Comparison of ENCODE assay signal across 9 mouse cellular contexts in the genomic region with DNA sequence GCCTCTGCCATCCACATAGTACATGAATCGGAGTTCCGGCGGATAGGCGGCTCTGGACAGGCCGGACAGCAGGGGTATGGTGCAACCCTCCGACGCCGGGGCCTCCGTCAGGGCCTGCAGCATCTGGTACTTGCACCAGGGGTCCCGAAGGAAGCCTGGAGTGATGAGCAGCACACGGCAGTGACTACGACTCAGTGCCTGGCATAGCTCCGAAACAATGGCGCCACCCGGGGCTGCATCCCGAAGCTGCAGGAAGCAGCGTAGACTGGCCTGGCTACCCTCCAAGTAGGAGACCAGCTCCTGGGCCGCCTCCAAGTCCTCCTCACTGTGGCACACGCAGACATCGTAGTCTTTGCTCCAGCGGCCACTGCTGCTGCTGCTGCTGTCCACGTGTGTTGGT. TPM values are rescaled to one million over a fixed set of nuclear protein-coding genes. Genes with fewer than 3 reads are reported as not detected.
DNase-seq lines count a peak whose midpoint lies in the region; ATAC-seq and TF ChIP-seq lines count a peak whose summit lies in the region.
"Had no signal": no experiment of that assay in that cellular context is flagged by ENCODE, and none has a peak within 500 bp of the region (broad histone marks: within the 10 kb centered on the region; RNA-seq: fewer than 3 reads in every experiment).

No protein-coding gene starts in this region.

- 0 out of 2 replicates have a peak, but pooled peaks cover 2% of the 10 kb centered on the region for H3K4me1 ChIP-seq in forebrain, embryonic 14.5 days (ENCODE audit: control insufficient read depth, insufficient read depth, low read length)
- no peaks in the 10 kb centered on the region for H3K4me1 ChIP-seq in forebrain, embryonic 12.5 days
- no peaks in the 10 kb centered on the region for H3K4me1 ChIP-seq in midbrain, embryonic 14.5 days (ENCODE audit: control insufficient read depth, insufficient read depth, low read length)
- no peaks in the 10 kb centered on the region for H3K4me1 ChIP-seq in midbrain, embryonic 10.5 days
- H3K4me1 ChIP-seq in intestine, postnatal 0 days (replicated peaks; ENCODE audit: control insufficient read depth, insufficient read depth, low read length) = no peaks in the 10 kb centered on the region

- H3K9ac ChIP-seq in forebrain, embryonic 14.5 days (ENCODE audit: low read length) = no peak overlapping the region
- H3K9ac ChIP-seq in forebrain, embryonic 12.5 days = no peak overlapping the region
- no peak overlapping the region for H3K9ac ChIP-seq in midbrain, embryonic 14.5 days (replicated peaks; ENCODE audit: low read length)
- no peak overlapping the region for H3K9ac ChIP-seq in intestine, postnatal 0 days (ENCODE audit: low read depth, low read length)

- DNase-seq in forebrain, embryonic 14.5 days (ENCODE audit: low spot score) = peak; percentile 78
- DNase-seq in midbrain, embryonic 14.5 days = peak; percentile 61
- DNase-seq in midbrain, embryonic 10.5 days (ENCODE audit: low spot score) = no peak
- DNase-seq in lung, postnatal 25 days (ENCODE audit: low spot score) = peak; percentile 43
- DNase-seq in spleen, adult 12 weeks (ENCODE audit: low spot score) = no peak
- DNase-seq in urinary bladder, postnatal 4 days (ENCODE audit: low spot score in 2 of 2) = no peak

- 56% methylated on average over 22 of the region's 22 CpGs for WGBS in forebrain, embryonic 14.5 days
- 79% methylated on average over 22 of the region's 22 CpGs for WGBS in forebrain, embryonic 12.5 days
- WGBS in midbrain, embryonic 14.5 days = 72% methylated on average over 22 of the region's 22 CpGs
- 79% methylated on average over 22 of the region's 22 CpGs for WGBS in midbrain, embryonic 10.5 days
- 77% methylated on average over 22 of the region's 22 CpGs for WGBS in intestine, postnatal 0 days

- H3K4me3 ChIP-seq in forebrain, embryonic 14.5 days (ENCODE audit: low read depth, low read length) = no peak overlapping the region
- no peak overlapping the region for H3K4me3 ChIP-seq in forebrain, embryonic 12.5 days (replicated peaks)
- H3K4me3 ChIP-seq in midbrain, embryonic 14.5 days (replicated peaks; ENCODE audit: low read depth, low read length) = no peak overlapping the region
- H3K4me3 ChIP-seq in midbrain, embryonic 10.5 days = no peak overlapping the region
- no peak overlapping the region for H3K4me3 ChIP-seq in intestine, postnatal 0 days (ENCODE audit: low read depth, low read length)

- no peak overlapping the region for H3K27ac ChIP-seq in forebrain, embryonic 14.5 days (ENCODE audit: low read depth, low read length)
- no peak overlapping the region for H3K27ac ChIP-seq in forebrain, embryonic 12.5 days
- no peak overlapping the region for H3K27ac ChIP-seq in midbrain, embryonic 14.5 days (replicated peaks; ENCODE audit: low read depth, low read length)
- H3K27ac ChIP-seq in midbrain, embryonic 10.5 days (replicated peaks) = no peak overlapping the region
- no peak overlapping the region for H3K27ac ChIP-seq in intestine, postnatal 0 days (ENCODE audit: low read depth, low read length)

- no peak overlapping the region for H3K4me2 ChIP-seq in forebrain, embryonic 14.5 days (ENCODE audit: low read length)
- H3K4me2 ChIP-seq in forebrain, embryonic 12.5 days = no peak overlapping the region
- H3K4me2 ChIP-seq in midbrain, embryonic 14.5 days (ENCODE audit: low read length) = no peak overlapping the region
- no peak overlapping the region for H3K4me2 ChIP-seq in intestine, postnatal 0 days (replicated peaks; ENCODE audit: low read depth)

- TF ChIP-seq CTCF in intestine, postnatal 0 days (IDR thresholded peaks at IDR 0.05; ENCODE audit: low read depth) = no peak

- no peaks in the 10 kb centered on the region for H3K27me3 ChIP-seq in forebrain, embryonic 14.5 days (replicated peaks; ENCODE audit: control insufficient read depth, insufficient read depth, low read length)
- no peaks in the 10 kb centered on the region for H3K27me3 ChIP-seq in forebrain, embryonic 12.5 days
- H3K27me3 ChIP-seq in midbrain, embryonic 14.5 days (ENCODE audit: control insufficient read depth, insufficient read depth, low read length) = no peaks in the 10 kb centered on the region
- H3K27me3 ChIP-seq in midbrain, embryonic 10.5 days (ENCODE audit: low read depth, poor library complexity, severe bottlenecking) = no peaks in the 10 kb centered on the region
- no peaks in the 10 kb centered on the region for H3K27me3 ChIP-seq in intestine, postnatal 0 days (replicated peaks; ENCODE audit: control insufficient read depth, insufficient read depth, low read length)
- H3K27me3 ChIP-seq: CH12.LX had no signal

- peaks cover 8% of the 10 kb centered on the region; the same call in 1 of the 2 replicates for H3K36me3 ChIP-seq in forebrain, embryonic 14.5 days (ENCODE audit: control insufficient read depth, insufficient read depth, low read length)
- H3K36me3 ChIP-seq in forebrain, embryonic 12.5 days (replicated peaks) = peaks cover 36% of the 10 kb centered on the region
- peaks cover 16% of the 10 kb centered on the region; the same call in 1 of the 2 replicates for H3K36me3 ChIP-seq in midbrain, embryonic 14.5 days (ENCODE audit: control insufficient read depth, insufficient read depth, low read length)
- peaks cover 59% of the 10 kb centered on the region for H3K36me3 ChIP-seq in midbrain, embryonic 10.5 days
- H3K36me3 ChIP-seq in intestine, postnatal 0 days (ENCODE audit: control insufficient read depth, insufficient read depth) = peaks cover 40% of the 10 kb centered on the region

- no peaks in the 10 kb centered on the region for H3K9me3 ChIP-seq in forebrain, embryonic 14.5 days (replicated peaks; ENCODE audit: control insufficient read depth, low read length)
- H3K9me3 ChIP-seq in forebrain, embryonic 12.5 days = no peaks in the 10 kb centered on the region
- no peaks in the 10 kb centered on the region for H3K9me3 ChIP-seq in midbrain, embryonic 14.5 days (ENCODE audit: control insufficient read depth, low read length)
- no peaks in the 10 kb centered on the region for H3K9me3 ChIP-seq in midbrain, embryonic 10.5 days (replicated peaks)
- no peaks in the 10 kb centered on the region for H3K9me3 ChIP-seq in intestine, postnatal 0 days (ENCODE audit: control insufficient read depth)

- peak; percentile 60; the same call in 1 of the 2 replicates for ATAC-seq in forebrain, embryonic 14.5 days
- no peak for ATAC-seq in forebrain, embryonic 12.5 days (ENCODE audit: low FRiP score)
- 0 out of 2 replicates have a peak, but pooled peaks have one; percentile 34 for ATAC-seq in midbrain, embryonic 14.5 days (ENCODE audit: low FRiP score, low TSS enrichment)
- 0 out of 2 replicates have a peak, but pooled peaks have one; percentile 10 for ATAC-seq in intestine, postnatal 0 days

RNA-seq across cellular contexts. Expression of a gene that starts 11.3 kb away (rescaled TPM):
- 55.1 and 59.0 TPM in 2 replicates for polyA plus RNA-seq in forebrain, embryonic 14.5 days (2014; fragmentation: Nextera tagmentation; extraction: Ambion mirVana)
- 81.3 and 82.6 TPM in 2 replicates for polyA plus RNA-seq in forebrain, embryonic 12.5 days (2016; fragmentation: Nextera tagmentation; extraction: Ambion mirVana)
- polyA plus RNA-seq in midbrain, embryonic 14.5 days (2014; fragmentation: Nextera tagmentation; extraction: Ambion mirVana) = 49.0 and 72.5 TPM in 2 replicates
- polyA plus RNA-seq in midbrain, embryonic 10.5 days (2016; fragmentation: Nextera tagmentation; extraction: Ambion mirVana) = 85.5 and 87.3 TPM in 2 replicates
- 118 and 130 TPM in 2 replicates for polyA plus RNA-seq in intestine, postnatal 0 days (2015; fragmentation: Nextera tagmentation; extraction: Ambion mirVana)

RNA-seq across cellular contexts. Expression of a gene that starts 11.4 kb away (rescaled TPM):
- 3.5 and 3.7 TPM in 2 replicates for polyA plus RNA-seq in forebrain, embryonic 14.5 days (2014; fragmentation: Nextera tagmentation; extraction: Ambion mirVana)
- 11.7 and 11.9 TPM in 2 replicates for polyA plus RNA-seq in forebrain, embryonic 12.5 days (2016; fragmentation: Nextera tagmentation; extraction: Ambion mirVana)
- 4.0 and 6.3 TPM in 2 replicates for polyA plus RNA-seq in midbrain, embryonic 14.5 days (2014; fragmentation: Nextera tagmentation; extraction: Ambion mirVana)
- polyA plus RNA-seq in midbrain, embryonic 10.5 days (2016; fragmentation: Nextera tagmentation; extraction: Ambion mirVana) = 18.5 and 19.6 TPM in 2 replicates
- 9.7 and 10.0 TPM in 2 replicates for polyA plus RNA-seq in intestine, postnatal 0 days (2015; fragmentation: Nextera tagmentation; extraction: Ambion mirVana)

RNA-seq across cellular contexts. Expression of a gene that starts 12.8 kb away (rescaled TPM):
- polyA plus RNA-seq in forebrain, embryonic 14.5 days (2014; fragmentation: Nextera tagmentation; extraction: Ambion mirVana) = 93.2 and 94.8 TPM in 2 replicates
- polyA plus RNA-seq in forebrain, embryonic 12.5 days (2016; fragmentation: Nextera tagmentation; extraction: Ambion mirVana) = 90.1 and 102 TPM in 2 replicates
- 74.6 and 81.0 TPM in 2 replicates for polyA plus RNA-seq in midbrain, embryonic 14.5 days (2014; fragmentation: Nextera tagmentation; extraction: Ambion mirVana)
- polyA plus RNA-seq in midbrain, embryonic 10.5 days (2016; fragmentation: Nextera tagmentation; extraction: Ambion mirVana) = 108 TPM in 2 replicates
- 25.7 and 26.1 TPM in 2 replicates for polyA plus RNA-seq in intestine, postnatal 0 days (2015; fragmentation: Nextera tagmentation; extraction: Ambion mirVana)

RNA-seq across cellular contexts. Expression of a gene that starts 22.2 kb away (rescaled TPM):
- 24.9 and 27.8 TPM in 2 replicates for polyA plus RNA-seq in forebrain, embryonic 14.5 days (2014; fragmentation: Nextera tagmentation; extraction: Ambion mirVana)
- polyA plus RNA-seq in forebrain, embryonic 12.5 days (2016; fragmentation: Nextera tagmentation; extraction: Ambion mirVana) = 45.6 and 49.0 TPM in 2 replicates
- 32.9 and 40.6 TPM in 2 replicates for polyA plus RNA-seq in midbrain, embryonic 14.5 days (2014; fragmentation: Nextera tagmentation; extraction: Ambion mirVana)
- 54.6 and 57.2 TPM in 2 replicates for polyA plus RNA-seq in midbrain, embryonic 10.5 days (2016; fragmentation: Nextera tagmentation; extraction: Ambion mirVana)
- polyA plus RNA-seq in intestine, postnatal 0 days (2015; fragmentation: Nextera tagmentation; extraction: Ambion mirVana) = 20.3 and 20.4 TPM in 2 replicates

Comparison
In these comparisons a context has a peak if more than half of its experiments do, and no peak if none do; other contexts are left out.
1. DNase-seq: peak in forebrain, embryonic 14.5 days (single experiment), midbrain, embryonic 14.5 days (single experiment) and lung, postnatal 25 days (single experiment); none in midbrain, embryonic 10.5 days (single experiment), spleen, adult 12 weeks (single experiment) and urinary bladder, postnatal 4 days (0 of 2).